Mouse (Mus musculus) bone marrow macrophage, adult 2 months (primary cell): ENCODE results near the gene Nme9.

Experiments
- CTCF ChIP-seq: IDR thresholded peaks from 2 replicates; pipeline ENCODE4 v1.5.1; 2012; ENCODE audit warnings: low read depth, mild to moderate bottlenecking, low read length, moderate library complexity
- POLR2A ChIP-seq: IDR thresholded peaks from 2 replicates; pipeline ENCODE4 v1.6.1; 2012; ENCODE audit warnings: mild to moderate bottlenecking, low read depth, low read length, borderline replicate concordance

- TF ChIP-seq CTCF (no peak), POLR2A (no peak)
Measured at GRCm38 (mm10) chr9:99437031-99437764, 14.1 kb upstream of the Nme9 start, which contains the start of gene Mras.
